ENCODE assay signal across 1 mouse cellular context in the genomic region with DNA sequence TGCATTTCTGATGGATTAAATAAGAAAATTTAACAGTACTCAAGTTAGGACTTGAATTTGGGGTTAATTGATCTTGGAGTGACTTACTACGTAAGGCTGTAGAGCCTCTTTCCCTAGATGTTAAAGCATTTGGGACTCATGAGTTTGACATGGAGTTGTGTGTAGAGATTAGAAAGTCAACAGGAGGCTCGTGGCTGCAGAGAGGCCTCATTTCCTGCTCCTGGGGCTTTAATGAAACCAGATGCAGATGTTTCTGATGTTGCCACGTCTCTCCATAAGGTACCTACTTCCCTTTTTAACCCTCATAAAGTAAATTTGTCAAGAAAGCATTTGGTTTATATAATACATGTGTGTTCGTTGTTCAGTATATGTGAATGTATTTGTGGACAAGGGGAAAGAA.
A peak's percentile ranks its signal among the peaks of the same experiment; 100 is the strongest.
TF ChIP-seq lines count a peak whose summit lies in the region.

No protein-coding gene starts in this region.

TF ChIP-seq in CH12.LX, 34 proteins besides CTCF, POLR2A, EP300 and RAD21 (continued from another document):
- TF ChIP-seq MAX (IDR thresholded peaks at IDR 0.05; ENCODE audit: low read length) (0 out of 2 replicates have a peak, but pooled peaks have one; percentile 46), USF1 (IDR thresholded peaks at IDR 0.05; ENCODE audit: low read depth, low read length) (no peak), NRF1 (IDR thresholded peaks at IDR 0.05; ENCODE audit: low read depth, low read length) (no peak), ZKSCAN1 (IDR thresholded peaks at IDR 0.05; ENCODE audit: borderline replicate concordance, low read depth, low read length) (no peak), IRF4 (IDR thresholded peaks at IDR 0.05; ENCODE audit: low read depth, low read length) (no peak), CHD2 (IDR thresholded peaks at IDR 0.05; ENCODE audit: low read length) (no peak), NELFE (IDR thresholded peaks at IDR 0.05; ENCODE audit: low read depth, low read length) (no peak), POLR2AphosphoS2 (IDR thresholded peaks at IDR 0.05; ENCODE audit: low read depth, low read length) (no peak), CHD1 (IDR thresholded peaks at IDR 0.05; ENCODE audit: low read depth, low read length) (no peak), ETS1 (conservative IDR thresholded peaks at IDR 0.05; ENCODE audit: low read depth, low read length) (no peak), BHLHE40 (IDR thresholded peaks at IDR 0.05; ENCODE audit: low read depth, low read length) (peak; percentile 37), ZNF384 (IDR thresholded peaks at IDR 0.05; ENCODE audit: low read depth, low read length) (no peak), MAZ (IDR thresholded peaks at IDR 0.05; ENCODE audit: low read depth, low read length) (no peak), USF2 (conservative IDR thresholded peaks at IDR 0.05; ENCODE audit: low read depth, low read length) (no peak), MYC (IDR thresholded peaks at IDR 0.05; ENCODE audit: low read depth, low read length) (0 out of 2 replicates have a peak, but pooled peaks have one; percentile 37)
